Mouse (Mus musculus): ENCODE measurements at regions not wholly inside any gene's neighbourhood (a gene's known extent, or its start where the extent isn't known, plus 50 kb on each side); places are given as distances from the start of the nearest gene placed in this dataset.

GRCm38 (mm10) chrX:142616189-142616872 lies 64.9 kb upstream of the Tmem164 start:
- no peak for DNase-seq (ENCODE audit: low spot score in 2 of 2)
- intact Hi-C loops (cut with DNase I): no loop called here

- no peak for DNase-seq (ENCODE audit: low spot score in 2 of 2)
- intact Hi-C loops (cut with DNase I): no loop called here
Observed at GRCm38 (mm10) chrX:142618389-142618788, 62.8 kb upstream of the Tmem164 start.

- no peak for DNase-seq (ENCODE audit: low spot score in 2 of 2)
- intact Hi-C loops (cut with DNase I): no loop called here
Observed at GRCm38 (mm10) chrX:142623359-142623758, 57.8 kb upstream of the Tmem164 start.

- DNase-seq (ENCODE audit: low spot score in 2 of 2): no peak
- intact Hi-C loops (cut with DNase I): no loop called here
Observed at GRCm38 (mm10) chrX:142623882-142624281, 57.3 kb upstream of the Tmem164 start.

Measured in left cerebral cortex, postnatal 25 days (tissue).